Mouse (Mus musculus): ENCODE results near the gene Adap1. TPM values are rescaled to one million over a fixed set of nuclear protein-coding genes. Genes with fewer than 3 reads are reported as not detected.
"Not testable (repeated sequence)": the region's sequence is repeated elsewhere in the genome, so short reads cannot be mapped to it uniquely, and the experiment has no call there.

The Adap1 gene
- total RNA-seq, 2 experiments from 2014 or later, result 295 to 315 TPM

DNA sequence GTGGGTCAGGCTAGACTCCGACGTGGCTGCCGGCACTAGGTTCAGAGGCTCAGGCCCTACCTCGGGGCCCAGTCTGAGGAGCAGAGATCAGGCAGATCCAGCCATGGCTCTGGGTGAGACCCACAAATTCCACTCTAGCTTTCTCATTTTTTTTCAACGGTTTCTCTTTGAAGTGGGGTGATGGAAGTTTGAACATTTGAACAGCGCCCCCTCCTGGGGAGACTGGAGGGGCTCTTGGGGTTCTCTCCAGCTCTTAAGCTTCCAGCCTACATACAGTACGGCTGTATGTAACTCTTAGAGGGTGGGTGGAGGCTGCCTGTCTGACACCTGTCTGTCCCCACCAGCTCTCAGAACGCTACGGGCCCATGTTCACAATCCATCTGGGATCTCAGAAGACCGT, 28.1 kb upstream of the Adap1 start:
- no peak for DNase-seq (ENCODE audit: low spot score in 2 of 2)
- intact Hi-C loops (cut with DNase I), result loop anchor here (10.0 kb wide), 1 partner anchor 311 kb away; no protein-coding TSS in a partner anchor

DNA sequence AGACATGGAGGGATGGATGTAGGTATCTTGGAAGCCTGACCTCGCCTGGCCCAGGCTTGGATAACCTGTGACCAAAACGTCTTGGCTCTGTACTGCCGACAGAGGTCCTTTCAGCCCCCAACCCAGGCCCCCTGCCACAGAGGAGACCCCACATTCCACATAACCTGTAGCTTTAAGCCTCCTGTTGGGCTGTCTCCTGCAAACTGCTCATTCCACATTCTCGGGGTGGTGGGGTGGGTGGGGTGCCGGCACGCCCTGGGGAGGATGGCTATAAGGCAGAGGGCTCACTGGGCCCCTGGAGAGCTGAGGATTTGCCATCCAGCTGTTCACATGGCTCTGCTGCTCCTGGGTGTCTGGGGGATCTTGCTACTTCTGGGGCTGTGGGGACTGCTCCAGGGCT, 26.9 kb upstream of the Adap1 start, which contains the start of gene Cyp2w1:
TSS of gene Cyp2w1 (plus strand) at position 301 of the 400 bp plus-strand sequence.
- intact Hi-C loops (cut with DNase I), result loop anchor here (10.0 kb wide), 1 partner anchor 312 kb away; no protein-coding TSS in a partner anchor
- DNase-seq (ENCODE audit: low spot score in 2 of 2), result no peak

DNA sequence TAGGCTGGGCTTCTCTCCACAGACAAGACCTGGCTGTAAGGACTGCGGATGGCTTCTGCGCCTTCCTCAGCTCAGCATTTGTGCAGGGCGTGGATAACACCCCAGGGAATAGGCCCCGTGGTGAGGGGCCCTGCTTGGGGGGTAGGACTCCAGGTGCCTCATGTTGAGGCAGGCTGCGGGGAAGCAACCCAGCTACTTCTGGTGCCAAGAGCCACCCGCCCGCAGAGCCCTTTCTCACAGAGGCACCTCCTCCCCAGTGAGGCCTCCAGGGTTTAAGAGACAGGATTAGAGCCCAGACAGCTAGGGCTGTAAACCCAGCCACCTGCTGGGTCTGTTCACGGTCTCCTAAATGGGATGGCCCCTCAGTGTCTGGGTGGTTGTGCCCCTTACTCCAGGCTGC, 26.2 kb upstream of the Adap1 start:
- intact Hi-C loops (cut with DNase I), result loop anchor here (10.0 kb wide), 1 partner anchor 313 kb away; no protein-coding TSS in a partner anchor
- no peak for DNase-seq (ENCODE audit: low spot score in 2 of 2)

DNA sequence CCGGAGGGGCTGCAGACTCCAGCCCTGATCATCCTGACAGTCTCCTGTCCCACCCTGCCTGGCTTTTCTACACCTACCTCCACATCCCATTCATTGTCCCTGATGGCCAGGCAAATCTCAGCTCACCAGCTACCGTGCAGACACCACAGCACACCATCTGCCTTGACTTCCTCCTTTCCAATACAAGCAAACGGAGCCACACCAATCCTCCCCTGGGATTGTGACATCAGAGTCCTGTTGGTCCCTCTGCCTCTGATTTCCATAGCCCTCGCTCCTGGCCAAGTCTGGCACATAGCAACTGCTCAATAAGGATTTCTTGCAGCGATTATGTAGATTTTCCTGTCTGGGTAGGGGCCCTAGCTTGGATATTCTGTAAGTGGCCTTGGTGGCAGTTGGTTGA, 25.7 kb upstream of the Adap1 start, which contains the start of gene Cox19:
TSS of gene Cox19 (minus strand) at position 285 of the 400 bp plus-strand sequence.
- intact Hi-C loops (cut with DNase I), result loop anchor here (10.0 kb wide), 1 partner anchor 314 kb away; no protein-coding TSS in a partner anchor
- DNase-seq (ENCODE audit: low spot score in 2 of 2), result no peak

DNA sequence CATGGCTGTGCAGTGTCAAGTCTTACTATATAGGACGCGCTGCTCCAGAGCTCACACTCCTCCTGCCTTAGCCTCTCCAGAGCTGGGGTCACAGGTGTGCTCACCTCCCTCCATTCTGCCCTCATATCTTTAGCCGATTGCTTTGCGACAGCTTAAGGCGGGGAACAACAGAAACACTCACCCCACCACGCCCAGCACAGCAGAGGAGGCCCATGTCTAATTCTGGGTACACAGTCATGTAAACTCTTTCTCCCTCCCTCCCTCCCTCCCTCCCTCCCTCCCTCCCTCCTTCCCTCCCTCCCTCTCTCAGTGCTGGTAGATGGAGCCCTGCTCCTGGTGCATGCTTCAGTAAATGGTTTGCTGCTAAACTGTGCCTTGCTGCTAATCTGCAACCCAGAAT, 24.3 kb upstream of the Adap1 start:
- intact Hi-C loops (cut with DNase I), result loop anchor here (10.0 kb wide), 2 partner anchors 315 to 405 kb away; no protein-coding TSS in a partner anchor
- no peak for DNase-seq (ENCODE audit: low spot score in 2 of 2)

DNA sequence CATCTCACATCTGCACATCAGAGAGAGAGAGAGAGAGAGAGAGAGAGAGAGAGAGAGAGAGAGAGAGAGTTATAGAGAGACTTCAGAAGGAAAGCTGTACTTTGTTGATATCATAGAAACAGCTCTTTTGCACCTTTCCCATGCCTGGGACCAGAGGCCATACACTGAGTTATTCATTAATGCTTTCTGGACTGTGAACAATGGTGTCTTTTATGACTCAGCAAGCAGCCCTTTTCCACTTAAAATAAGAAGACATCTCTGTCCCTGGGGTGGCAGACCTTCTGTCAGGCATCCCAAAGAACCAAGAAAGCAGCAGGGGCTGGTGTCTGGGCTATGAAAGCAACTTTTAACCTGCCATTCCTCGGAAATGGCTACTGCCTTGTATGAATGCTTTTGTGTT, 21.8 kb upstream of the Adap1 start:
- intact Hi-C loops (cut with DNase I), result loop anchor here (10.0 kb wide), 1 partner anchor 408 kb away; no protein-coding TSS in a partner anchor
- DNase-seq (ENCODE audit: low spot score in 2 of 2), result no peak

DNA sequence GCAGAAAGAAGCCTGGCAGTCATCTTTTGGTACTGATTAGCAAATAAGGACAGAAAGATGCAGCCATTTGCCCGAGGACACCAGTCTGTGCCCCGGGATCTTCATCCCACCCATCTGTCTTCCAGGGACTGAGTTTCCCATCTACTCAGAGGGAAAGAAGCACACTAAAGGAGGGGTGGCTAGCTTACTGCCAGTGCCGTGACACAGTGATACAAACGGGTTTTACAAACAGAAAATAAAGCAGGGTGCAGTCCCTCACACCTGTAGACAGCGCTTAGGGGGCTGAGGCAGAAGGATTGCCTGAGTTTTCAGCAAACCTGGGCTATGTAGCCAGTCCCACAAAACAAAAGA, 19.9 kb upstream of the Adap1 start:
- intact Hi-C loops (cut with DNase I), result loop anchor here (10.0 kb wide), 1 partner anchor 409 kb away; no protein-coding TSS in a partner anchor
- no peak for DNase-seq (ENCODE audit: low spot score in 2 of 2)

DNA sequence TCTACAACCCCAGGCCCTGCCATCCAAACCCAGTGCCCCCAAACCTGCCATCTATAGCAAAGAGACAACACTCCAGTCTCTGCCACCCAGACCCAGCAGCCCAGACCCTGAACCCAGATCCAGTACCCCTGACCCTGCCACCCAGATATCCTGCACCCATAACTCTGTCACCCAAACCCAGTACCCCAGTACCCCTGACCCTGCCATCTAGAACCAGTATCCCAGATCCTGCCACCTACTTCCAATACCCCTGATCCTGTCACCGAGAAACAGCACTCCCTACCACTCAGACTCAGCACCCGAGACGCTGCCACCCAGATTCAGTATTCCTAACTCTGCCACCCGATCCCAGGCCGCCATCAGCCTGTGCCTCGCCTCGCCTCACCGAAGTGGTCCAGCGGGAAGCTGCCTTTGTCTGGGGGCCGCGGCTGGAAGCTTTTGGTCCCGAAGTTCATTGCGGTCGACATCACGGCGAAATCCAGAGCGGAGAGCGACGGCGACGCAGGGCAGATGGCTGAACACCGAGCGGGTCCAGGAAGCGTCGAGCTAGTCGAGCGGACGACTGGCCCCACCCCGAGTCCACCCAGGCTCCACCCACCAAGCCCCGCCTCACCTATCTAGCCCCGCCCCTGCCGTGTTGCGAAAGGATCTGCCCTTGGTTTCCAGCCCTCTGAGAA, 19.4 kb upstream of the Adap1 start:
- DNase-seq (ENCODE audit: low spot score in 2 of 2), result peak; percentile 89 to 94
- intact Hi-C loops (cut with DNase I), result loop anchor here (10.0 kb wide), 1 partner anchor 410 kb away; no protein-coding TSS in a partner anchor

DNA sequence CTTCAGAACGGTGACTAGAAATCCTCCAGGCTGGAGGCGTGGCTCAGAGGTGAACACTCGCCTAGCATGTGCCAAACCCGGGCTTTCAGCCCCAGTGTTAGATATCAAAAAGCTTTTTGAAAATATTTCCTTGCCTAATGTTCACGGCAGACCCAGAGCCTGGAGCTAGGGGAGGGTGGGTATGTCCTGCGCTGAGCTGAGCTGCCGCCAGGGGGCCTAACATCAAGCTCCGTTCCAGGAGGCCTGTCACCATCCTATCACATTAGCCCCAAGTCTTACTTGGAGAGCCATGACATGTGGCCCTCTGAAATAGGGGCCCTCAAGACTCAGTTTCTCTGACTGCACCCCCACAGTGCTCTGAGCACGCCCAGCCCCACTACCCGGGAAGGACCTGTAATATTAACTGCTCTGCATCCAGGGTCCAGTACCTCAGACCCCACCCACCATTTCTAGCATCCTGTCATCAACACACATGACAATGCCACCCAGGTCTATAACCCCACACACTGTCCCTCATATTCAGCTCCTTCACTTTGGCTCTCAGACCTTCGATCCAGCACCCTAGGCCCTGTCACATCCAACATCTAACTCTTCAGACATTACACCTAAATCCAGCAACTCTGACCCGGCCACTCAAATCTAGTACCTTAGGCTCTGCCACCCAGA, 18.7 kb upstream of the Adap1 start:
- DNase-seq (ENCODE audit: low spot score in 2 of 2), result peak; percentile 74 to 77
- intact Hi-C loops (cut with DNase I), result loop anchor here (10.0 kb wide), 1 partner anchor 411 kb away; no protein-coding TSS in a partner anchor

DNA sequence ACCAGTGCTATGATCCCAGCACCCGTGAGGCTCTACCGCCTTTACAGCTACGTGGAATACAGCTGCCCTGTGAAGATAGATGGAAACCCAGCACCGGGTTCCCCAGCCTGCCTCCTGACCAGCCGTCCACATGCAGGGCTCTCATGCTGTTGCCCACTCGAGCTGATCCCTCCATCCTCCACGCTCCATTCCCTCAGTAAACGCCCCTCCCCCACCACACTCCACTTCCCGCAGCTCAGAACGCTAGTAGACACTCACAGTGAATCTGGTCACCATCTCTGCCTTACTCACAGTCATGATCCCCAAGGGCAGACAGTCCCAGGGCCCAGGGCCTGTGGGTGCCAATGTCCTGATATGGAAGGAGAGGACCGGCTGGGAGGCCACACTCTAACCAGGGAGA, 13.5 kb upstream of the Adap1 start:
- DNase-seq (ENCODE audit: low spot score in 2 of 2), result no peak
- intact Hi-C loops (cut with DNase I), result no loop called here

DNA sequence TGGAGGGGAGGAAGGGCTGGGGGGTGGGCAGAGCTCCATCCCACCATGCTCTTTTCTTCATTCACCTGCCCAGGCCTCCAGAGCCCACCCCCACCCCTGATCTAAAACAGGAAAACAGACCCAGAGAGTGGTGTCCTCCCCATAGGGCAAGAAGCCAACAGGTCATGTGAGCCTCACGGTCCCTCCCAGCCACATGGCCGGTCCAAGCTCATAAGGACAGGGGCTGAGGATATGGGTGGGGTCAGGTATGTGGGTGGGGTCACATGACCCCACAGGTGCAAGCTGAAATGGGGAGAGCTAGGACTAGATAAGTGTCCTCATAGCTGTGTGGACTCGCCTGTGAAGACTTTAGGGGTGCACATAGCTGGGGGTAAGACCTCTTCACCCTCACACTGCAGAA, 13.0 kb upstream of the Adap1 start:
- no peak for DNase-seq (ENCODE audit: low spot score in 2 of 2)
- intact Hi-C loops (cut with DNase I), result no loop called here

DNA sequence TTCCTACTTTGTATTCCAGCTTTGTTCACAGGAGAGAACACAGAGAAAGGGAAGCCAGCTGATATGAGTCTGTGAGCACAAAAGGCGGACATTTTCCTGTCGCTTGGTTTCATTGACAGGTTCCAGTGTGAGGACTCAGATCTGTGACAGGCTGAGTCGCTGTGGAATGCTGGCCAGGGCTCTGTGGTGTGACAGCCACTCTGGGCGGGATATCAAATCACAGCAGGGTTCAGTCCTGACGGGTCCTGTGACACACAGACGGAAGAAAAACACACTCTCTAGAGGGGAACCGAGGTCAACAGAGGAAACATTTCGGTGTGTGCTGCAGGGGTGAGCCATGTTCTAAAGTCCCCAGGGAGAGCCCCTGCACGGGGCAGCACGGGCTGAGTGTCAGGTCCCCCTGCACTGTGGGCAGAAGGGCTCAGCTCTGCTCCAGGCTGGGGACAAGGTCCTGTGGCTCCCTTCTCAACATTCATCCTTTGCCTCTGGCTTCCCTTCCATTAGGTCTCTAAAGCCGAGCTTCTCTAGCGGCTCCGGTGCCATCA, 12.5 kb upstream of the Adap1 start:
- no peak for DNase-seq (ENCODE audit: low spot score in 2 of 2)
- intact Hi-C loops (cut with DNase I), result no loop called here

DNA sequence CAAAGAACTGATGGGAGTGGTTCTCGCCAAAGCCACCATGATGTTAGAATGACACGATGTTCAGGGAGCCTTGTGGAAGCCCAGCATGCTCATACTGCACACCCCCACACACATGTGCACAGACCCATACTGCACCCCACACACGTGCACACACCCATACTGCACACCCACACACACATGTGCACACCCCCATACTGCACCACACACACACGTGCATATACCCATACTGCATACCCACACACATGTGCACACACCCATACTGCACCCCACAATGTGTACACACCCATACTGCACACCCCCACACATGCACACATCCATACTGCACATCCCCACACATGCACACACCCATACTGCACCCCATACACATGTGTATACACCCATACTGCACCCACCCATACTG, 10.2 kb upstream of the Adap1 start:
- intact Hi-C loops (cut with DNase I), result no loop called here
- no peak for DNase-seq (ENCODE audit: low spot score in 2 of 2)

DNA sequence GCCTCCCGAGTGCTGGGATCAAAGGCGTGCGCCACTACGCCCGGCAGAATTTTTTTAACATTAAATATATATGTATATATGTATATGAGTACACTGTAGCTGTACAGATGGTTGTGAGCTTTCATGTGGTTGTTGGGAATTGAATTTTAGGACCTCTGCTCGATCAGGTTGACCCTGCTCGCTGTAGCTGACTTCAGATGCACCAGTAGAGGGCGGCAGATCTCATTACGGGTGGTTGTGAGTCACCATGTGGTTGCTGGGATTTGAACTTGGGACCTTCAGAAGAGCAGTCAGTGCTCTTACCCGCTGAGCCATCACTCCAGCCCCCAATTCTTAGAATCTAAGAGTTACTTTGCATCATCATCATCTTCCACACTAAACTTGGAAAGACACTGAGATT, 9.0 kb upstream of the Adap1 start:
- intact Hi-C loops (cut with DNase I), result not testable (repeated sequence)

DNA sequence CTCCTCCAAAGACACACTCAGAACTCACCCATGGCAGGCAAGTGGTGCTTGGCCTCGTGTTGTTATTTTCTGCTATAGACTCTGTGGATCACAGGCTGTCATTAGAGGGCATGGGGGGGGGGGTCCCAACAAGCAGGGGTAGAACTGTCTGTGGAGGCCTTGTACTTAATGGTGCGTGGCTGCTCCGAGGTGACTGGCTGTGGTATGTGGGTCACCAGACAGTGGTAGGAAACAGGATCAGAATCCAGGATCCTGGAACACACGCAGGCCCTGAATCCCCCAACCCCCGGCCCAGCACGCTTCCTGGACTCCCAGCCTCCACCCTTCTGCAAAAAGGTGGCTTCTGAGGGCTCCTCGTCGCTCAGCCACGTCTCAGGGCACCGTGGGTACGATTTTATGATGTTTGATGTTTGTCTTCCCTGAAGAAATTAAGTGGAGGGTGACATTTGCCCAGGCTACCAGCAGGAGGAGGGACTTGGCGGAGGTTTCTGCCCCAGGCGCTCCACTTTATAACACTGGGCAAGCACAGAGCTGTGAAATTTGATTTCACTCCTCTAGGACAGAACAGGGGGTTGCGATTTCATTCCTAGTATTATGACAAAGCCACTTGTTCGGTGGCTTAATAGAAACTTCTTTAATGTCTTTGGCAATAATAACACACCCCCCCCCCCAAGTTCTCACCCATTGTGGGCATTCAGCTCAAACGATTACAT, 8.0 kb upstream of the Adap1 start:
- DNase-seq (ENCODE audit: low spot score in 2 of 2), result no peak
- intact Hi-C loops (cut with DNase I), result no loop called here

More for the DNA sequence above, 9.0 kb upstream of the Adap1 start:
- DNase-seq (ENCODE audit: low spot score in 2 of 2), result not testable (repeated sequence)

DNA sequence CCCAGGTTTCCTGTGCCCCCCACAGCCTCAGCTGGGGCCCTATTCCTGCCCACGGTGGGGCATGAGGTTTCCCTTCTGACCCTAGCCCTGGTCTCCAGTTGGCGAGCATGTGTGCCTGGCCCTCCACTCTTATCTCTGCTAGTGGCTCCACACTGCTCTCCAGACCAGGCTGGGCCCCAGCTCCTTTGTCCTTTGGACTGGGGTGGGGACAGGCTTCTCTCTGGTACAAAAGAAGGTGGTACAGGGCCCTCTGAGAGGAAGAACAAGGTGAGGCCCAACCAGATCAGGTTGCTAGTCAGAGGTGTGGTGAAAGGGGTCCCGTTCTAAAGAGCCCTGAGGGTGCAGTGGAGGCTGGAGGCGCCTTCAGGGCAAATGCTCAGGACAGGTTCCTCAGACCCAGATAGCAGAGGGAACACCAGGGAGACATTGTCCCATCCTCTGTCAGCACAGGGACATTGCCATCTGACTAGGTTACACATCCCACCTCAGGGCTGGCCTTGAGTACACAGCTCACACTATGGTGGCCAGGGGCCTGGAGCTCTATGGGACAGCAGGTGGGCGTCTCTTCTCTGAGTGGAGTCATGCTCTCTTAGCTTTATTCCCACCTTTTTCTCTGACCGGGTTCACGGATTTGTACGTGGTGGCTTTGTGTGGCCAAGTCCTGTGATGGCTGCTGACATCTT, 7.3 kb upstream of the Adap1 start:
- no peak for DNase-seq (ENCODE audit: low spot score in 2 of 2)
- intact Hi-C loops (cut with DNase I), result no loop called here

DNA sequence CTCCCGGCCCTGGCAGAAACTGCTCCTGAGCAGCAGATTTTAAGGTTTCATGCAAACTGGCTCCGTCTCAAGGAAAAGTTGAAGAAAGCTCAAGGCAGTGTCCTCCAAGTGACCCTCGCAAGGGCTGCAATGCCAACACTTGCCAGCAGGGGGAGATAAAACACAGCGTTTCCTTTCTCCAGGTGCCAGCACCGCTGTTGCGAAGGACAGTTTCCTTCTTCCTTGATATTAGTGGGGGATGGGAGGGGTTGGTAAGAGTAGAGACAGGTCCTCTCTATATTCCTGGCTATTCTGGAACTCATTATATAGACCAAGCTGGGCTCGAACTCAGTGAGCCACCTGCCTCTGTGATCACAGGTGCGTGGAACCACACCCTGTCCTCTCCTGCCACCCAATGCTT, 6.3 kb upstream of the Adap1 start:
- peak; percentile 75 to 77 for DNase-seq (ENCODE audit: low spot score in 2 of 2)
- intact Hi-C loops (cut with DNase I), result loop anchor here (2.0 kb wide), 1 partner anchor 23 kb away; no protein-coding TSS in a partner anchor

DNA sequence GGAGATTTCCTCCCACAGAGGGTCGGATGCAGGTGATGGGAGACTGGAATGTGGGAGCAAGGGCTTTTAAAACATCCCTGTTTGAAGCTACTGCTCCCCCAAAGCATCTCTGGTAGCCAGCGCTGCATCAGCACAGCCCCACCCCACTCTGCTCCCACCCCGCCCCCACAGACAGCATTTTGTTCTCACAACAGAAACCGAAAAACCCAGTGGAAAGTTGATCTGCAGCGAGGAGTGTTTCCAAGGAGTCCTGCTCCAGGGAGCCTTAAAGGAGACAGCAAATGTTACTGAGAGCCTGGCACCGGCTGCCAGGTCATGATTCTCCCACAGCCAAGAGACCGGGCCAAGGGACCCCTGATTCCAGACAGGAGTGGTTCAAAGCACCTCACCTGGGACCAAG, 5.3 kb upstream of the Adap1 start:
- intact Hi-C loops (cut with DNase I), result loop anchor here (2.0 kb wide), 1 partner anchor 24 kb away; no protein-coding TSS in a partner anchor
- peak in 1 of 2 experiments; percentile 47 for DNase-seq (ENCODE audit: low spot score in 2 of 2)

DNA sequence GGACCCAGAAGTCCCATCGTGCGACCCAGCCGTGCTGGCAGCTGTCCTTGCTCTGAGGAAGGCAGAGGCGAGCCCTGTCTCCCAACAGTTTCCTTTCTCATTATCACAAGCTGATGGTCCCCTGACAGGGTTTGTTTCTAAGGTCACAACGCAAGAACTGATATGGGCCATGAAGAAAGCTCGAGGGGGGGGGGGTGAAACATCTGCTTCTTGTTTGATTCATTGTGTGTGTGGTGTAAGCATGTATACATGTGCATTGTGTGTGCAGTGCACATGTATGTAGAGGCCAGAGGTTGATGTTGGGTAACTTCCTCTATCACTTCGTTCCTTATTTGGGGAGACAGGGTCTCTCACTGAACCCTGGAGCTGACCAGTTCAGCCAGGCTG, 2.2 kb upstream of the Adap1 start:
- DNase-seq (ENCODE audit: low spot score in 2 of 2), result no peak
- intact Hi-C loops (cut with DNase I), result no loop called here
